Mouse (Mus musculus) intestine, postnatal 0 days (tissue): ENCODE measurements at regions not wholly inside any gene's neighbourhood (a gene's known extent, or its start where the extent isn't known, plus 50 kb on each side); places are given as distances from the start of the nearest gene placed in this dataset.
"Not testable (repeated sequence)": the region's sequence is repeated elsewhere in the genome, so short reads cannot be mapped to it uniquely, and the experiment has no call there.

ENCODE experiments used
- ATAC-seq: fragments of 200-750 bp; cut with Nextera tagmentation; 2 replicates; pipeline ENCODE4 v1.8.0; 2017; ENCODE audit warnings: mild to moderate bottlenecking, moderate TSS enrichment, moderate library complexity
- H3K27ac ChIP-seq: fragments of 300-500 bp; sonication (generic); 2 replicates; pipeline ENCODE4 v1.5.1; 2014; ENCODE audit warnings: mild to moderate bottlenecking, low read depth, low read length, moderate library complexity
- H3K27me3 ChIP-seq: fragments of 300-500 bp; sonication (generic); replicated peaks from 2 replicates; pipeline ENCODE4 v1.6.1; 2014; ENCODE audit warnings: low read length, mixed read lengths; ENCODE audit not compliant: control insufficient read depth, insufficient read depth
- H3K36me3 ChIP-seq: fragments of 300-500 bp; sonication (generic); 2 replicates; pipeline ENCODE4 v1.6.1; 2014; ENCODE audit warnings: mild to moderate bottlenecking, moderate library complexity; ENCODE audit not compliant: control insufficient read depth, insufficient read depth
- H3K4me1 ChIP-seq: fragments of 300-500 bp; sonication (generic); replicated peaks from 2 replicates; pipeline ENCODE4 v1.6.1; 2014; ENCODE audit warnings: antibody characterized with exemption, low read length, mixed read lengths; ENCODE audit not compliant: control insufficient read depth, insufficient read depth
- H3K4me2 ChIP-seq: fragments of 300-500 bp; sonication (generic); replicated peaks from 2 replicates; pipeline ENCODE4 v1.6.1; 2014; ENCODE audit warnings: low read depth, mild to moderate bottlenecking, moderate library complexity
- H3K4me3 ChIP-seq: fragments of 300-500 bp; sonication (generic); 2 replicates; pipeline ENCODE4 v1.5.1; 2014; ENCODE audit warnings: low read depth, low read length
- H3K9ac ChIP-seq: fragments of 300-500 bp; sonication (generic); 2 replicates; pipeline ENCODE4 v1.6.1; 2014; ENCODE audit warnings: mild to moderate bottlenecking, low read depth, low read length
- H3K9me3 ChIP-seq: fragments of 300-500 bp; sonication (generic); 2 replicates; pipeline ENCODE4 v1.6.1; 2016; ENCODE audit warnings: mixed run types; ENCODE audit not compliant: control insufficient read depth
- CTCF ChIP-seq: sonication (generic); IDR thresholded peaks from 2 replicates; pipeline ENCODE4 v1.5.1; 2016; ENCODE audit warnings: low read depth, mild to moderate bottlenecking, control low read depth, antibody characterized with exemption, moderate library complexity
- WGBS: fragments of 180-500 bp; shearing (Covaris S2); extraction: QIAGEN DNeasy Blood & Tissue Kit; methylation state at CpG from one replicate; pipeline ENCODE4 v1.1.7; 2014; 5-methylcytosine and 5-hydroxymethylcytosine counted together

DNA sequence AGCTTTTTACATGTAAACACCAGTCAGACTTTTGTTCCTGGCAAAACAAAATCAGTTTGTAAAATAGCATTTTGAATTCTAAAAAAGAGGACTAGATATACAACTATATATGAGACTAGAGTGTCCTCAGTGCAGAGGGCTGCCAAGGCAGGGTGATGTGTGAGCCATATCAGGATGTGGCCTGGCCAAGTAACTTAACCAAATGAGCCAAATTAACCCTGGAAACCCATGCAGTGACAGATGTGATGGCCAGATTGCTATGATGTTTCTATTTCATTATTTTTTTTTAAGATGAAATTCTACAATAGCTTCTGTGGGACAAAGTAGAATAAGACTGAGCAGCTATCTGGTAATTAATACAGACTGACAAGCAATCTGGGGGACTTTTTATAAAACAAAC is 181.8 kb downstream of the Nova1 start:
- no peak overlapping the region for H3K4me3 ChIP-seq
- H3K4me2 ChIP-seq = no peak overlapping the region
- H3K27ac ChIP-seq = no peak overlapping the region
- TF ChIP-seq CTCF = no peak
- H3K4me1 ChIP-seq = no peaks in the 10 kb centered on the region
- no peaks in the 10 kb centered on the region for H3K9me3 ChIP-seq
- no peaks in the 10 kb centered on the region for H3K27me3 ChIP-seq
- H3K9ac ChIP-seq = no peak overlapping the region
- no peaks in the 10 kb centered on the region for H3K36me3 ChIP-seq
- ATAC-seq = no peak

DNA sequence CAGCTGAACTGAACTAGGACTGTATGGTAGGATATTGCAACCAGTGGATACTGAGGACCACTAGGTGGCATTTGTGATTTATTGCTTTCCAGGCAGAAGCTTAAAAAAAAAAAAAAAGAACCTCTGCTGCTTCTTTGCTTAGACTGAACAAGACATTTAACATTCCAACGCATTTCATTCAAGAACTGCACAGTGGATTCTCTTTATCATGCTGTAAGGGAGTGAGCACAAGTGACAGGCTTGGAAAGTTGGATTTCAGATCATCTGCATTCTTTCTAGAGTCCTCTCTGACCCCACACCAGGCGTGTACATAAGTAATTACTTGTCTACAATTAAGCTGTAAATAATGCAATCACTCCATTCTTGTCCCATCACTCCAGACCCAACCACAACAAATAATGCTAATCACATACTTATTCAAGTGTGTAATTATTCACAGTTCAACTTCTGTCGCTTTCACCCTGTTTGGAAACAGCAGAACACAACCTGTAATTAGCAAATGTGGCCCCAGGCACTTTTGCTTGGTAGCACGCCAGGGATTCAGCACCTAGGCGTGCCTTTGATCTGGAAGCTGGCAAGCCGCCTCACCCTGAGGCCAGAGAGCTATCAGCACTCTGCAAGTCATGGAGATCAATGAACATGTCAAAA is 183.5 kb downstream of the Nova1 start:
- no peak for TF ChIP-seq CTCF
- Histone ChIP-seq H3K4me2 (no peak overlapping the region), H3K27ac (no peak overlapping the region), H3K36me3 (no peaks in the 10 kb centered on the region), H3K9me3 (no peaks in the 10 kb centered on the region), H3K4me1 (no peaks in the 10 kb centered on the region), H3K9ac (no peak overlapping the region), H3K4me3 (no peak overlapping the region), H3K27me3 (no peaks in the 10 kb centered on the region)
- ATAC-seq = no peak
- 18% methylated on average over 6 of the region's 6 CpGs for WGBS

DNA sequence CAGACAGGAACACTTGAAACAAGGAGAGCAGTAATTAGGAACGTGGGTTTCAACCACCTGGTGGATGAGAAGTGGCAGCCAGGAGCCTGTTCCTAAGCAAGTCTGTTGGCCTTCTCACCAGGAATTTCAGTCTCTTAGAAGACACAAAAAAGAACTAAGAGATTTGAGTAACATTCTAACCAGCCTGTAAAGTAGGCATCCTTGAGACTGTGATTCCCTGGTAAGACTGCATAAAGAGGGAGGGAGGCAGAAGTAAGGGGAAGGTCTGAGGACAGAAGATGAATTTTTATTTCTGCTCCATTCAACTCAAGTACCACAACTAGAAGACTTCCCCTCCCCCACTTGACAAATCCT is 184.0 kb downstream of the Nova1 start:
- Histone ChIP-seq H3K36me3 (no peaks in the 10 kb centered on the region), H3K4me3 (no peak overlapping the region), H3K4me2 (no peak overlapping the region), H3K27ac (no peak overlapping the region), H3K9ac (no peak overlapping the region), H3K4me1 (no peaks in the 10 kb centered on the region), H3K9me3 (no peaks in the 10 kb centered on the region), H3K27me3 (no peaks in the 10 kb centered on the region)
- TF ChIP-seq CTCF = no peak
- 35% methylated on average over 1 of the region's 1 CpGs for WGBS
- ATAC-seq = no peak

DNA sequence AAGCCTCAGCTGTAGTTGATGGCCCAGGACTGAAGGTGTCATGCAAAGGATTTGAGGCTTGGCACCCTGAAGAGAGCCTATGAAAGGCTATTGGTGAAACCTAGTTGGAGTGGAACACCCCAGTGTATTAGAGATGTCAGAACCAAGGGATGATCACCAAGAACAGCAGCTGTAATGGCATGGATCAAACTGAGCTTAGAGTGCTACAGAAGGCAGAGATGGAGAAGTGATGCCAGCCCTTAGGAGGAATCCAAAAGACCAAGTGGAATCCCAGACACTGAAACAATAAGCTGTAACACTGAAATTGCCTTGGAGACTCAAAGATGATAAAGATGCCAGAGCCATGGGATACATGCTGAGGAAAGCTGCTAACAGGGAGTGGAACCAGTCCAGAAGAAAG is 186.3 kb downstream of the Nova1 start:
- H3K36me3 ChIP-seq, H3K27me3 ChIP-seq, H3K4me2 ChIP-seq, H3K9me3 ChIP-seq, H3K4me1 ChIP-seq, ATAC-seq, H3K9ac ChIP-seq, H3K4me3 ChIP-seq, H3K27ac ChIP-seq: not testable (repeated sequence)

DNA sequence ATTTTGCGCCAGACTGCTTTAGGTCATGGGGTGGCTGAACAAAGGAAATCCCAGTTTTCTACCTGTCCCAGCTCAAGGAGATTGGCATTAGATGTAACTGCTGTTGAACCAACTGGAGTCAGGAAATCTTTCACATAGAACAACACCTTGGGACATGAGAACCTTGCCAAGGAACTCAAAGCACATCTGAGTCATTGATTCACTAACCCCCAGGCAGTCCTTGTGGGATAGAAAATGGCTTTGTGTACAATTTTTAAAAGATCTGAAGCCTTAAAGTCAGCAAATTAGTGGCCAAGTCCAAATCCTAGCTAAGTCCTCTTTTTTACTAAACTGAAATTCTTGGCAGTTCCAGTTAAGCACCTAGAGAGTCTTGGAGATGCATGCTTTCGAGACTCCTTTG is 191.4 kb downstream of the Nova1 start:
- Histone ChIP-seq H3K36me3 (no peaks in the 10 kb centered on the region), H3K4me1 (no peaks in the 10 kb centered on the region), H3K27ac (no peak overlapping the region), H3K4me3 (no peak overlapping the region), H3K27me3 (no peaks in the 10 kb centered on the region), H3K4me2 (no peak overlapping the region), H3K9ac (no peak overlapping the region), H3K9me3 (no peaks in the 10 kb centered on the region)
- 95% methylated on average over 2 of the region's 2 CpGs for WGBS
- TF ChIP-seq CTCF = no peak
- no peak for ATAC-seq

DNA sequence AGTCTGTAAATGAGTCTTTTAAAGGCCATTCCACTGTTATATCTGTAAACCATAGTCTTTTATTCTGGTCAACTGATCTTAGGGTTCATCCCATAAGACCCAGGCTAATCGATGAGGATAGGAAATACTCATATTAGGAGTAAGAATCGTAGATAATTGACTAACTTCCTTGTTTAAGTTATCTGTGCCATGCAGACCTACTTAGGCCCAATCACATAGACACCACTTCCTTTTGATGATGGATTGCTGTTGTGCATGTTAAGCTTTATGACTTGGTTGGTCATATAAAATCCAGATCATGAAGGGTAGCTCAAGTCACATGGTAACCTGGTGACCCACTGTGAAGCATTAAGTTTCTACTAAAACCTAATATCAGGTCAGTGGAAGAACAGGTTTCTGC is 207.3 kb downstream of the Nova1 start:
- no peak for ATAC-seq
- Histone ChIP-seq H3K36me3 (no peaks in the 10 kb centered on the region), H3K27me3 (no peaks in the 10 kb centered on the region), H3K9me3 (no peaks in the 10 kb centered on the region), H3K4me1 (no peaks in the 10 kb centered on the region), H3K4me3 (no peak overlapping the region), H3K27ac (no peak overlapping the region), H3K9ac (no peak overlapping the region), H3K4me2 (no peak overlapping the region)
- WGBS = 83% methylated on average over 2 of the region's 2 CpGs
- TF ChIP-seq CTCF = no peak
